Mouse (Mus musculus) intestine, embryonic 15.5 days (tissue): ENCODE measurements around the gene Wnt9a. TPM values are rescaled to one million over a fixed set of nuclear protein-coding genes. Genes with fewer than 3 reads are reported as not detected.

Source experiments
- ATAC-seq: fragments of 200-750 bp; cut with Nextera tagmentation; 2 replicates; pipeline ENCODE4 v1.8.0; 2017; ENCODE audit warnings: moderate TSS enrichment, moderate library complexity
- H3K27ac ChIP-seq: fragments of 300-500 bp; sonication (generic); 2 replicates; pipeline ENCODE4 v1.5.1; 2015; ENCODE audit warnings: mild to moderate bottlenecking, inconsistent platforms
- H3K27me3 ChIP-seq: fragments of 300-500 bp; sonication (generic); replicated peaks from 2 replicates; pipeline ENCODE4 v1.6.1; 2015; ENCODE audit warnings: inconsistent platforms
- H3K36me3 ChIP-seq: fragments of 300-500 bp; sonication (generic); 2 replicates; pipeline ENCODE4 v1.6.1; 2015; ENCODE audit warnings: inconsistent platforms
- H3K4me1 ChIP-seq: fragments of 300-500 bp; sonication (generic); replicated peaks from 2 replicates; pipeline ENCODE4 v1.6.1; 2015; ENCODE audit warnings: inconsistent platforms
- H3K4me2 ChIP-seq: fragments of 300-500 bp; sonication (generic); replicated peaks from 2 replicates; pipeline ENCODE4 v1.6.1; 2015; ENCODE audit warnings: mild to moderate bottlenecking, inconsistent platforms
- H3K4me3 ChIP-seq: fragments of 300-500 bp; sonication (generic); replicated peaks from 2 replicates; pipeline ENCODE4 v1.5.1; 2015; ENCODE audit warnings: inconsistent platforms
- H3K9ac ChIP-seq: fragments of 300-500 bp; sonication (generic); 2 replicates; pipeline ENCODE4 v1.6.1; 2015; ENCODE audit warnings: inconsistent platforms
- H3K9me3 ChIP-seq: fragments of 300-500 bp; sonication (generic); 2 replicates; pipeline ENCODE4 v1.6.1; 2016; ENCODE audit warnings: inconsistent platforms
- WGBS: fragments of 180-500 bp; shearing (Covaris S2); methylation state at CpG from one replicate; pipeline ENCODE4 v1.1.7; 2015; 5-methylcytosine and 5-hydroxymethylcytosine counted together
- polyA plus RNA-seq: library from polyadenylated mRNA; unstranded; fragments of >200 nt; fragmentation: Nextera tagmentation; extraction: Ambion mirVana; gene quantifications from 2 replicates; pipeline ENCODE4 v1.2.1, GENCODE M21; 2015

The Wnt9a gene
- polyA plus RNA-seq, 1 experiment from 2014 or later, result 4.2 TPM

DNA sequence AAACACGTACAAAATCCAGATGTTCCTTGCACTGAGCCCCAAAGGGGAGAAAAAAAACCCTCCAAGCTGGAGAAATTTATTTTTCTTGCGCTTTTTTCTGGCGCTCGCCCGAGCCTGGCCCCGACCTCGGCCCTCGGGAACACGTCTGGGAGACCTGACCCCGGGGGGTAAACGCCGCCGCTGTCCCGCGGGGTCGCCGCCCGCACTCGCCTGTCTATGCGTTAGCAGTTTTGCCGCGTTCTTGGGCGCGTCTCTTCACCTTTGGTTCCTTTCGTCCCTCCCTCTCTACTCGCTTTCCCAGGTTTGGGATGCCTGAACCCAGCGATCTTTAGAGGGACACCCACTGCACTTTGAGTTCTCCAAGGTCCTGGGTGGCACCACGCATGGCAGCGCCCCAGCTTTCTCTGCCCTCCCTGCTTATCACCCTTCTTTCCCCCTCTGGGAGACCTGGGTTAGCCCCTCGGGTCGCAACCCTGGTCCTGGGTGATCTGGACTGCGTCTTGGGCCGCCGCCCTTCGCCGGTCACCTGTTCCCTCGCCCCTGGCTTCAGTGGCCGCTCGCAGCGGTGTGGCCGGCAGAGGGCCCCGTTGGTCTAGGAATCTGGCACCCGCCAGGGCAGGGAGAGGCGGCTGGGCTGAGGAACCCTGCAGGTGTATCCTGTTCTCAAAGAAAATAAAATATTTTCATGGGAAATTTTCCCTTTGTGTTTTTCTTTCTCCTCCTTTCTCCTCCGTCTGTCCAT, 865 bp downstream of the Wnt9a start:
- Histone ChIP-seq H3K4me1 (peaks cover 41% of the 10 kb centered on the region), H3K9me3 (no peaks in the 10 kb centered on the region), H3K4me3 (peak overlapping the region; percentile 71), H3K36me3 (no peaks in the 10 kb centered on the region), H3K27me3 (peaks cover 56% of the 10 kb centered on the region), H3K4me2 (peak overlapping the region; percentile 97), H3K9ac (peak overlapping the region; percentile 70), H3K27ac (no peak overlapping the region)
- WGBS, result 1% methylated on average over 45 of the region's 45 CpGs
- ATAC-seq, result peak; percentile 73

DNA sequence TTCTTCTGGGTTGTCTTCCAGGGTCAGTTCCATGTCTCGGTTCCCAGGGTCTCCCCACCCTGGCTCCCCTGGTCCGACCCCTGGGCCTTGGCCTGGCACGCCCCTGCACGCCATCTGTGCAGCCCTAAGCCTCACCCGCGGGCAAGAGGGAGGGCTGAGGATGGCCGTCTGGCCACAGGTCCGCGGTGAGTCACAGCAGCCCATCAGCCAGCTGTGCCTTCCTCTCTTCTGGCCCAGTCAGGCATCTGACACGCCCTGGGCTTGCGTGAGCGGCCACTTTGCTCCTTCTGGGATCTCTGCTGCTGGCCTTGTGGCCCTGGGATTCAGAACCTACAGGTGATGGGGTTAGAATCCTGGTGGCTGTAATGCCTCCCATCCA, 1.4 kb downstream of the Wnt9a start:
- H3K9me3 ChIP-seq, result no peaks in the 10 kb centered on the region
- 33% methylated on average over 12 of the region's 12 CpGs for WGBS
- peaks cover 46% of the 10 kb centered on the region for H3K4me1 ChIP-seq
- peak overlapping the region; percentile 18 for H3K4me3 ChIP-seq
- no peaks in the 10 kb centered on the region for H3K36me3 ChIP-seq
- H3K9ac ChIP-seq, result no peak overlapping the region
- H3K4me2 ChIP-seq, result peak overlapping the region; percentile 97
- H3K27me3 ChIP-seq, result peaks cover 56% of the 10 kb centered on the region
- H3K27ac ChIP-seq, result 0 out of 2 replicates have a peak overlapping the region, but pooled peaks have one; percentile 9
- ATAC-seq, result peak; percentile 14; the same call in 1 of the 2 replicates

DNA sequence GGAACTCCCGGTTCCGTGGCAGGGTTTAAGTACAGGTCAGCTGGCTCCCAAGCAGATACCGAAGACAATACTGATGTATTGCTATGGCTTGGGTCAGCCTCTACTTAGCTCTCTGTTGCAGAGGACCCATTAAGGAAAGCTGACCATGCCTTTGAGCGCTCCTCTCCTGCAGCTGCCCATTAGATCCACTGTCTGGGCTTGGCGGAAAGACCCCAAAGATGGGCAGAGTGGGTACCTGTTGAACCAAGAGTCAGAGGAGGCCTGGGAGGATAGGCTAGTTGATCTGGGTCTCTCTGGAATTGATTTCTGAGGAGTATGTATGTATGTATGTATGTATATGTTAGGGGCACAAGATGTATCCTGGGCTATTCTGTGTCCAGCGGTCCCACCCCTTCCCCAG, 1.9 kb downstream of the Wnt9a start:
- no peak overlapping the region for H3K4me3 ChIP-seq
- H3K27ac ChIP-seq, result peak overlapping the region; percentile 10; the same call in 1 of the 2 replicates
- H3K9ac ChIP-seq, result no peak overlapping the region

DNA sequence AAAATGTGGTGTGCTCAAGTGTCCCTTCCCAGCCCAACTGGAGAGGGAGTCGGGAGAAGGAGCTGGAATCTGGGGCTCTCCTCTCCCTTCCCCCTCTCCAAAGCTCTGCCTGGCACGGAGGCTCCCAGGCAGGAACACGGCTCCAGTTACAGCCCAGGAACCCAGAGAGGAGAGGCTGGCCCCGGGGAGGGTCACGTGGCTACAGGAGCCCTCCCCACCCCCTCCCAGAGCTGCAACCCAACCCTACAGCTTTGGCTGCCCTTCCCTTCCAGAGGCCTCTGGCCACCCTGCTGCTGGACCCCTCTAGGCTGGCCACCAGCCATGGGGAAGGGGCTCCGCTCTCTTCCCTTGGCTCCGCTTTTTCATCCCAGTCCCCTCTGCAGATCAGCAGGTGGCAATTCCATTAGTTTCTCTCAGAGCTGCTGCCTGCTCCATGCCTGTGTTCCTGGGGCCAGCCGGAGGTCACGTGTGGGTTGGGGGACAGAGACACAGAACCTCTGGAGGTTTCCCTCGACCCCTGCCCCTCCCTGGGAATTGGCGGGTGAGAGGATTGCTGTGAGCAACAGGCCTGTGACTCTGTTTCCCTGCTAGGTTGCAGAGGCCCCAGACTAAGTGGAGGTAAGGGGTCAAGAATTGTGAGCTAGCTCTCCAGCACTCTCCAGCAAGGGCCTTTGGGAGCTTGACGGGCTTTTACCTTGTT, 2.5 kb downstream of the Wnt9a start:
- Histone ChIP-seq H3K9me3 (no peaks in the 10 kb centered on the region), H3K9ac (peak overlapping the region; percentile 20; the same call in 1 of the 2 replicates), H3K27me3 (peaks cover 51% of the 10 kb centered on the region), H3K4me2 (peak overlapping the region; percentile 97), H3K4me3 (no peak overlapping the region), H3K27ac (peak overlapping the region; percentile 56; the same call in 1 of the 2 replicates), H3K36me3 (no peaks in the 10 kb centered on the region), H3K4me1 (peaks cover 55% of the 10 kb centered on the region)
- WGBS, result 23% methylated on average over 12 of the region's 12 CpGs
- ATAC-seq, result peak; percentile 19; the same call in 1 of the 2 replicates

More for the DNA sequence above, 1.9 kb downstream of the Wnt9a start:
- Histone ChIP-seq H3K4me2 (peak overlapping the region; percentile 97), H3K27me3 (peaks cover 56% of the 10 kb centered on the region), H3K9me3 (no peaks in the 10 kb centered on the region), H3K36me3 (no peaks in the 10 kb centered on the region), H3K4me1 (peaks cover 50% of the 10 kb centered on the region)
- no peak for ATAC-seq
- WGBS, result 50% methylated on average over 6 of the region's 6 CpGs

DNA sequence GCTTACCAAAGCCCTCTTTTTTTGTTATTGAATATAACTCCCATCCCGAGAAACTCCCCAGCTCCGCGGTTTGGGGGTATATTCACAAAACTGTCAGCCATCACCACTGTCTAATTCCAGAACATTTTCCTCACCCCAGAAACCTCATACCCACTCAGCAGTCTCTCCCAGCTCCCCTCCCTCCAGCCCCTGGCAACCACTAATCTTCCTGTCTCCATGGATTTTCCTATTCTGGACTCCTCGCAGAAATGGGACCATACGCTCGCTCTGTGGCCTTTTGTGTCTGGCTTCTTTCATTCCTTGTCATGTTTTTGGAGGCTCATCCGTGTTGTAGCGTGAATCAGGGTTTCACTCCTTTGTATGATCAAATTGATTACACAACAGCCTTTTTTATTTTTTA, 3.2 kb downstream of the Wnt9a start:
- Histone ChIP-seq H3K4me1 (peaks cover 59% of the 10 kb centered on the region), H3K27ac (0 out of 2 replicates have a peak overlapping the region, but pooled peaks have one; percentile 56)
- WGBS, result 54% methylated on average over 8 of the region's 8 CpGs

DNA sequence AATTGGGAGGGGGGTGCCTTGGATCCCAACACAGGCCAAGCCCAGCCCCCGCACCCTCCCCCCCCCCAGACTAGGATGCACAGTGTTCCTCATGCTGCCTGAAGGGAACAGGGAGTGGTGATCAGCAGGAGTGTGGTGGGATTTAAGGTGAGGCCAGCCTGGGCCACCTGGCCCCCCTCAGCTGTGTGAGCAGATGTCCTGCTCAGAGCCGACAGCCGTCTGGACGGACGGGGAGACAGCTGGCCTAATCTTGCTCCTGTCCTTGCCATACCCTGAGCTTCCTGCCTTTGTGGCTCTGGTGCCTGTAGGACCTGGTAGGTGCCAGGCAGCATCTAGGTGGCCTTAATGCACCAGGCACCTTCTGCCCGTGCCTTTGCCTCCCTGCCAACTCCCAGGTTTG, 5.3 kb downstream of the Wnt9a start:
- no peaks in the 10 kb centered on the region for H3K9me3 ChIP-seq
- H3K4me1 ChIP-seq, result peaks cover 50% of the 10 kb centered on the region
- H3K4me2 ChIP-seq, result no peak overlapping the region
- no peak overlapping the region for H3K27ac ChIP-seq
- no peaks in the 10 kb centered on the region for H3K36me3 ChIP-seq
- H3K9ac ChIP-seq, result no peak overlapping the region
- no peak for ATAC-seq
- peaks cover 24% of the 10 kb centered on the region for H3K27me3 ChIP-seq
- H3K4me3 ChIP-seq, result no peak overlapping the region
- WGBS, result 55% methylated on average over 6 of the region's 6 CpGs

More for the DNA sequence above, 3.2 kb downstream of the Wnt9a start:
- ATAC-seq, result no peak
- Histone ChIP-seq H3K4me2 (no peak overlapping the region), H3K27me3 (peaks cover 44% of the 10 kb centered on the region), H3K4me3 (no peak overlapping the region), H3K9ac (no peak overlapping the region), H3K9me3 (no peaks in the 10 kb centered on the region), H3K36me3 (no peaks in the 10 kb centered on the region)

DNA sequence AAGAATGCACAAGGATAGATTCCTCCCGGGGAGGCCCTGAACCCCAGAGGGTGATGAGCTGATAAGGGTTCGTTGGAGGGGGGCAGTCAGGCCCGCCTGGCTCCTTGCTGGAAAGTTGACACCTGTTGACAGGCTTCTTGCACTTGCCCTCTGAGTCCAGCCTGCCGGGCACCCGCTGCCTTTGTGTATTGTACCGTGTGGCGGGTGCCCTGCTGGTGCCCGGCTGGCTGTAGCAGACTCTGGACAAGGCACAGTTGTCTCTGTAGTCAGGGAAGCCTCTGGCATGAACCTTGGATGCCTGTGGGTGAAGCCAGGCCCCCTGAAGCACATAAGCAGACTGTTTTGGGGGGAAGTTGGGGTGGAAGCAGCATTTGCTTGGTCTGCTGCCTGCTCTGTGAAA, 5.8 kb downstream of the Wnt9a start:
- Histone ChIP-seq H3K4me2 (no peak overlapping the region), H3K27ac (no peak overlapping the region), H3K9ac (no peak overlapping the region), H3K36me3 (no peaks in the 10 kb centered on the region), H3K4me1 (peaks cover 45% of the 10 kb centered on the region), H3K4me3 (no peak overlapping the region), H3K9me3 (no peaks in the 10 kb centered on the region), H3K27me3 (peaks cover 20% of the 10 kb centered on the region)
- no peak for ATAC-seq
- WGBS, result 57% methylated on average over 8 of the region's 8 CpGs

DNA sequence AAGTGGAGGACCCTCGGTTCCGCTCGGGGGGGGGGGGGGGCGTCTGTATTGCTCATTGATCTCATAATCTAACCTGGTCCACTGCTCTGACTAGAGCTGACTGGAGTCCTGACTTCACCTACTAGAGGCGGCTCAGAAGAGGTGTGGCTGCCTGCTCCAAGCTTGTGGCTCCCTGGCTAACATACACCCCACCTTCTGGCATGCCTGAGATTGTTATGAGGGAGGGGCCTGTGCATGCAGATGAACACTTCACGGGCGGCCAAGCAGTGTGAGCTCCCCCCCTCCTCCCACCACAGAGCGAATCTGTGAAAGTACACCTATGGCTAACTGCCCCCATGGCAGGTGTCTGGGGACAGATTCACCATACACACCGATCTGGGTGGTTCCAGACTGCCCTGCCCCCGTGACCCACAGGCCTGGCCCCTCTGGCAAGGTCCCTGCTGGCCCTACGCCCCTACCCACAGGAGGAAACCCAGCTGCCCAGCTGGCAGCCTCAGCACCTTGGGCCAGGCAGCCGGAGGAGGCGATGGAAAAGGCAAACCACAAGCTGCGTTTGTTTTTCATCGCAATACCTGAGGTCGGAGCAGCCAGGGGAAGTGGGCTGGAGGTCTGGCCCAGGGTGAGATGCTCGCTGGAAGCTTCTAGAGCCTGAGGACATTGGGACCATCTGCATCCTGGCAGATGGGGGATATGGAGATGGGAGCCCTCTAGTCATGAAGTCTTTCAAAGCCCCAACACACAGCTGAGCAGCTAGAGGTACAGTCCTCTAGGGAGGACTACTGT, 6.5 kb downstream of the Wnt9a start:
- Histone ChIP-seq H3K36me3 (no peaks in the 10 kb centered on the region), H3K27ac (0 out of 2 replicates have a peak overlapping the region, but pooled peaks have one; percentile 13), H3K4me3 (no peak overlapping the region), H3K9me3 (no peaks in the 10 kb centered on the region), H3K9ac (no peak overlapping the region), H3K4me1 (peaks cover 40% of the 10 kb centered on the region), H3K27me3 (peaks cover 14% of the 10 kb centered on the region), H3K4me2 (no peak overlapping the region)
- 56% methylated on average over 17 of the region's 17 CpGs for WGBS
- ATAC-seq, result no peak

DNA sequence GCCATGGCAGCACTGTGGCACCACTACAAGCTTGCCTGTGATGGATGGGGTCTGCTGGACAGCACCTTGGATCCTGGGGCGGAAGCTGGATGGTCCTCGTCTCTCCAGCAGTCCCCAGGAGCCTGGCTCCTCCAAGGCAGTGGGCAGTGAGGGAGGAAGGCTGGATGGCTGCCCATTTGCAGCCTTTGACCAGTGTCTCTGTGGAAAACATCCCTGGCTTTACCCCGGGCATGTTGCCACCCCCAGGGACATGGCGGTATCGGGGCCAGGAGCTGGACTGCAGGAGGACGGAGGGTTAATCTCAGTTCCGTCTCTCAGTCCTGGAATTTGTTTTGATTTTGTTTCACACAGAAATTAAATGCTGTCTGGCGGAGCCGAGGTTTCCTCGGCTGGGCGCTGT, 7.2 kb downstream of the Wnt9a start:
- Histone ChIP-seq H3K27ac (0 out of 2 replicates have a peak overlapping the region, but pooled peaks have one; percentile 13), H3K4me3 (no peak overlapping the region), H3K4me2 (no peak overlapping the region), H3K36me3 (no peaks in the 10 kb centered on the region), H3K9me3 (no peaks in the 10 kb centered on the region), H3K27me3 (peaks cover 8% of the 10 kb centered on the region; the same call in 1 of the 2 replicates), H3K9ac (no peak overlapping the region), H3K4me1 (peaks cover 34% of the 10 kb centered on the region)
- 36% methylated on average over 11 of the region's 11 CpGs for WGBS
- no peak for ATAC-seq

DNA sequence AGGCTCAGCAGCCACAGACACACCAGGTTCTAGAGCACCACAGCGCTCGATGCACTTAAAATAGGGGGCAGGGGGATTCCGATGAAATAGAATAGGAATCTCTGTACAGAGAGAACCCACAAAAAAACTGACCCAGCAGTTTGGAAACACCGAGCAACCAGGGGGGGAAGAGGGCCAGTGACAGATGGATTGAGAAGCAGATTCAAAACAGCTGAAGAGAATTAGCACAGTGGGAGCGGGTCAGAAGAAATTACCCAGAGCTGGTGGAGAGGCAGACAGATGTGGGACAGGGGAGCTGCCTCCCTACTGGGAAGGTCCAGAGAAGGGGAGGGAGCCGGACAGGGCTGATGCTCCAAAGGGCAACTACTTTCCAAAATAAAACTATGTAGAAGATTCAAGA, 9.8 kb downstream of the Wnt9a start:
- Histone ChIP-seq H3K27ac (no peak overlapping the region), H3K9me3 (no peaks in the 10 kb centered on the region), H3K4me2 (no peak overlapping the region), H3K36me3 (no peaks in the 10 kb centered on the region), H3K4me1 (peaks cover 25% of the 10 kb centered on the region), H3K9ac (no peak overlapping the region), H3K27me3 (0 out of 2 replicates have a peak, but pooled peaks cover 2% of the 10 kb centered on the region), H3K4me3 (no peak overlapping the region)
- whole genome bisulfite sequencing, result 62% methylated on average over 6 of the region's 6 CpGs
- no peak for ATAC-seq

DNA sequence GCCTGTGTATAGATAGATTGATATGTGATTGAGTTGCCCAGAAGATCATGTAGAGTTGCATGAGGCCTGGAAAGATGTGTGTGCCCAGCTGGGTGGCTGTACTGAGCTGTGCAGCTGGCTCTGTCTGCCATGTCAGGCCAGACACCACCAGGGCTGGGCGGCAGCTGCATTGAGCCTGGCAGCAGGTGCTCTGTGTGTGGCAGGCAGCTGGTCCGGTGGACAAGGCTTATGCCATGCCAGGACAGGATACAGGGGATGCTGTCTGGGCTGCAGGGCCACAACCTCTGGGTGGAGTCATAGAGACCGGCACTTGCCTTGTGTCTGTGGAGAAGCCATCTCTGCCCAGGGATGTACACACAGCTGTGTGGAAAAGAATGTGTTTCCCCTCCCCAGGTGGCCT, 16.3 kb downstream of the Wnt9a start:
- Histone ChIP-seq H3K9ac (no peak overlapping the region), H3K27ac (no peak overlapping the region), H3K4me2 (no peak overlapping the region), H3K4me1 (peaks cover 5% of the 10 kb centered on the region; the same call in 1 of the 2 replicates), H3K27me3 (no peaks in the 10 kb centered on the region), H3K4me3 (no peak overlapping the region), H3K9me3 (no peaks in the 10 kb centered on the region), H3K36me3 (no peaks in the 10 kb centered on the region)
- WGBS, result 77% methylated on average over 3 of the region's 3 CpGs
- no peak for ATAC-seq

DNA sequence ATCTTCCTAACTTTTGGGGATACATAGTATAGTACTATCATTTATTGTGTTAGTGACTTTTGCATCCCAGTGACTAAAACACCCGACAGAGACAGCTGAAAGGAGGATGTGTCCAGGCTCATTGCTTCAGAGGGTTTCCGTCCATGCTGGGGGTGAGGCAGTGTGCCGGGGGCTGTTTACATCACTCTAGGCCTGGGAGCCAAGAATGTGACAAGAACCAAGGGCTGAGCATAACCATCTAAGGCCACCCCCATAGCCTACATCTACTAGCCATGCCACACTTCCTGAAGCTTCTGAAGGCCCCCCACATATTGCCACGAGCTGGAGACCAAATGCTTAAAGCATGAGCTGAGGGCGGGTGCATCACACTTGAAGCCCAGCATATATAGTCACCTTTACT, 18.0 kb downstream of the Wnt9a start:
- H3K9ac ChIP-seq, result no peak overlapping the region
- no peaks in the 10 kb centered on the region for H3K36me3 ChIP-seq
- H3K9me3 ChIP-seq, result no peaks in the 10 kb centered on the region
- no peak overlapping the region for H3K27ac ChIP-seq
- no peak overlapping the region for H3K4me2 ChIP-seq
- H3K4me1 ChIP-seq, result peaks cover 5% of the 10 kb centered on the region; the same call in 1 of the 2 replicates
- H3K27me3 ChIP-seq, result no peaks in the 10 kb centered on the region
- ATAC-seq, result peak; percentile 66
- WGBS, result 43% methylated on average over 5 of the region's 5 CpGs
- H3K4me3 ChIP-seq, result no peak overlapping the region
